25 mouse cellular contexts compared by ENCODE assay signal in genomic region chr3:103718728-103719127, GRCm38 (mm10). TPM values are rescaled to one million over a fixed set of nuclear protein-coding genes. Genes with fewer than 3 reads are reported as not detected.
"Had no signal": no experiment of that assay in that cellular context is flagged by ENCODE, and none has a peak within 500 bp of the region (broad histone marks: within the 10 kb centered on the region; RNA-seq: fewer than 3 reads in every experiment).

No protein-coding gene starts in this region.

- H3K9me3 ChIP-seq: limb, embryonic 13.5 days; liver, embryonic 12.5 days; liver, embryonic 15.5 days; lung, embryonic 15.5 days; midbrain, embryonic 13.5 days had no signal

- H3K27me3 ChIP-seq: limb, embryonic 13.5 days; liver, embryonic 12.5 days; liver, embryonic 15.5 days; lung, embryonic 15.5 days had no signal

- ATAC-seq: intestine, postnatal 0 days; liver, embryonic 12.5 days; midbrain, embryonic 13.5 days had no signal

- H3K4me1 ChIP-seq: liver, embryonic 12.5 days; liver, embryonic 15.5 days had no signal

- DNase-seq: kidney, adult 2 months; kidney, postnatal 14 days; layer of hippocampus, postnatal 36 days; liver; lung, adult 18-20 months; lung, postnatal 10 days; lung, postnatal 36 days; right cerebral cortex, postnatal 25 days; thymus, postnatal 36 days had no signal

- H3K36me3 ChIP-seq: limb, embryonic 13.5 days; liver, embryonic 12.5 days; liver, embryonic 15.5 days; lung, embryonic 15.5 days; midbrain, embryonic 13.5 days had no signal

- H3K9ac ChIP-seq: limb, embryonic 13.5 days; liver, embryonic 12.5 days; liver, embryonic 15.5 days; lung, embryonic 15.5 days; midbrain, embryonic 13.5 days had no signal

- H3K4me3 ChIP-seq: left cerebral cortex, adult 2 months; limb, embryonic 13.5 days; liver, embryonic 12.5 days; liver, embryonic 15.5 days; lung, embryonic 15.5 days; midbrain, embryonic 13.5 days had no signal

- H3K27ac ChIP-seq: left cerebral cortex, adult 2 months; limb, embryonic 13.5 days; liver, embryonic 12.5 days; liver, embryonic 15.5 days; lung, embryonic 15.5 days; midbrain, embryonic 13.5 days; stomach, postnatal 0 days had no signal

- H3K4me2 ChIP-seq: limb, embryonic 13.5 days; liver, embryonic 12.5 days; liver, embryonic 15.5 days; lung, embryonic 15.5 days; midbrain, embryonic 13.5 days had no signal

RNA-seq across cellular contexts. Expression of gene Gm10964, which starts 20.4 kb away (rescaled TPM):
- polyA plus RNA-seq: intestine, embryonic 14.5 days; intestine, postnatal 0 days; kidney, adult 2 months; kidney, embryonic 14.5 days; limb, embryonic 13.5 days; liver, embryonic 12.5 days; liver, embryonic 15.5 days; lung, embryonic 15.5 days; midbrain, embryonic 13.5 days; midbrain, postnatal 0 days; neural tube, embryonic 11.5 days; neural tube, embryonic 14.5 days; spleen, adult 2 months; stomach, embryonic 14.5 days; stomach, postnatal 0 days; urinary bladder, adult 2 months had no signal
